Mouse (Mus musculus): ENCODE results near the gene Ctnnb1. TPM values are rescaled to one million over a fixed set of nuclear protein-coding genes. Genes with fewer than 3 reads are reported as not detected.

Ctnnb1 gene
- polyA plus RNA-seq, 1 experiment from 2014 or later, result 702 TPM

DNA sequence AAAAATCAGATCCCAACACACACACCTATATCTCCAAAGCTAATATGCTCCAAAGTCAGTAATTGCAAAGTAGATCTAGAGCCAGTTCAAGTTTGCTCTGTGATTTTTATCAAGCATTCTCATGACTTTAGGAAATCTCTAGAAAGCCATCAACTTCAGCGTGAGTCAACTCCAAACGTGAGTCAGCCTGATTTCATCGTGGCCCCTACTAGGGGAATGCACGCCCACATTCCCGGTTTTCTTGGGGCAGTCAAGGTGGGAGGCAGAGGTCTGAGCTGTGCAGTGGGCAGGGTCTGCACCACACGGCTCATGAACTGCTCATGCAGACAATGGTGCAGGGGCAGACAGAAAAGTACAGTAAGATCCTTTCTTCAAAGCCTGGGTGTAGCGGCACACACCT is 76.9 kb downstream of the Ctnnb1 start:
- no peak for DNase-seq
- H3K27ac ChIP-seq (replicated peaks; ENCODE audit: low read depth, low read length), result no peak overlapping the region
- WGBS, result 84% methylated on average over 7 of the region's 7 CpGs
- H3K27me3 ChIP-seq (ENCODE audit: control insufficient read depth, insufficient read depth, low read length), result no peaks in the 10 kb centered on the region
- H3K4me3 ChIP-seq (replicated peaks; ENCODE audit: low read depth, low read length), result no peak overlapping the region
- H3K9me3 ChIP-seq (ENCODE audit: control insufficient read depth, low read length), result no peaks in the 10 kb centered on the region
- H3K36me3 ChIP-seq (ENCODE audit: control insufficient read depth, insufficient read depth, low read length), result no peaks in the 10 kb centered on the region
- no peak for ATAC-seq (ENCODE audit: low FRiP score, low TSS enrichment)
- no peaks in the 10 kb centered on the region; the same call in 1 of the 2 replicates for H3K4me1 ChIP-seq (ENCODE audit: control insufficient read depth, insufficient read depth, low read length)
- no peak overlapping the region for H3K4me2 ChIP-seq (ENCODE audit: low read length)
- no peak overlapping the region for H3K9ac ChIP-seq (replicated peaks; ENCODE audit: low read length)

Small RNA genes lying within 50 kb of the gene (microRNA-seq; reads per million reads assigned to microRNA genes)
- 1.0 reads per million for gene Mir7090

All from midbrain, embryonic 14.5 days (tissue).